Mouse (Mus musculus): ENCODE measurements around the gene Odf2.

DNA sequence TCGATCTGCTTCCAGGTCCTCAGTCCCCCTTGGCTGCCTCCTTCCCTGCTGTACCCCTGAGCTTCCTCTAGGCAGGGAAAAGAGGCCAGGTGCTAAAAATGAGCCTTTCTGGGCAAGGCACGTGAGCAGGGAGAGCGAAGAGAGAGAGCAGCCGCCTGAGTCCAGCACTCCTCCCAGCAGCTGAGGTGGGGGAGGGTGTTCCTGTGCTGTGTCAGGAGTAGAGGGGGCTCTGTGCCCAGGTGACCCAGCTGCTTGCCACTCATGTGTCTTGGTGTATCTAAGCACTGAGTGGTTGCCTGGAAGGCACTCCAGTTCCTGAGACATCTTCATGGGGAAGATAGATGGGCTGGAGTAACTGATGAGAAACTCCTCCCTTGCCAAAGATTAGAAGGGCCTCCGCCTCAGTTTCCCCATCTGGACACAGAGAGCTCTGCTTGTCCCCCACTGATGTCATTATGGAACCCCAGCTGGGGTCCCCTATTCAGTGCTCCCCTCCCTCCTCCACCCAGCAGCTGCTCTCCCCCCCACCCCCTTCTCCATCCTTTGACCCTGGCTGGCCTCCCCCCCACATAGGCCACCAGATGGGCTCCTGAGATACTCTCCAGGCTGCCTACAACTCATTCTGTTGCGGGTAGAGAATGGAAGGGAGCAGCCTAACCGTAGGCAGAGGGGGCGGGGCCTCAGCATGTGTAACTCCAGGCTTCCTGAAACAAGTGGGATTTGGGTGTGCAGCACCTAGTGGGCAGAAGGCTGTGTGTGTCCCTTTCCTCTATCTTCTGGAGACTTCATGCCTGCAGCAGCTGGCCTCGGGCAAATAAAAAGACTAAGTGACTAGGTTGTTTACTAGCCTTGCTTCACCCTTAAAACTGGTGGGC, 45.6 kb upstream of the Odf2 start:
- no peak for TF ChIP-seq CTCF (IDR thresholded peaks at IDR 0.05; ENCODE audit: low read depth)
- no peak for TF ChIP-seq EP300 (IDR thresholded peaks at IDR 0.05; ENCODE audit: low read depth)
